Mouse (Mus musculus) embryonic stem cell, embryonic (primary cell): ENCODE results near the gene 1700020A23Rik.

Experiments
- CTCF ChIA-PET, 4 experiments: fragments of 300-600 bp in 2 of 4; fragments of 350-600 bp in 2 of 4; sonication (Branson Sonifier 250); formaldehyde crosslinking; loops; one replicate each; lab custom pipeline; 2022; ENCODE audit warnings: inconsistent platforms in 2 of 4; lab: Charles Lee
- POLR2A ChIA-PET, 4 experiments: fragments of 300-600 bp in 2 of 4; fragments of 350-600 bp in 2 of 4; sonication (Branson Sonifier 250); formaldehyde crosslinking; loops; one replicate each; lab custom pipeline; 2022; ENCODE audit warnings: antibody characterized with exemption in 4 of 4, inconsistent platforms in 1 of 4; lab: Charles Lee

The 1700020A23Rik gene

DNA sequence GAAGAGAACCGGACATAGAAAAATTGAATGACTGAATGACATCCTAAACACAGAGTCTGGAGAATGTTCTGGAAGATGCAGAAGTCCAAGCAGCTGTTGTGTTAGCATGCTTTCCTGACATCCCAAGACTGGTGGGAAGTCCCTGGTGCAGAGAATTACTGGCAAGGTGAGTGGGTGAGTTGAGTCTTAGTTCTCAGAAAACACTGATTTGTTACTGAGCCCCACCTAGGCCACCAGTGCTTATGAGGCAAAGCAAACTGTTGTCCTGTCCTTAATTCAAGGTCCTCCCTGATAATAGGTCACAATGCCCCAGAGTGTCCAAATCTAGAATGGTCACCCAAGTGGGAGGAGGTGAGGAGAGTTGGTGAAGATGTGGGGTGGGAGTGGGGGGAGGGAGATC lies at the start of gene 1700020A23Rik, which contains the start of gene Gm28372:
Gene 1700020A23Rik, plus strand, starts transcription at position 321 of the 400 bp plus-strand sequence.
Gene Gm28372, plus strand, starts transcription at position 301 of the 400 bp plus-strand sequence.
- POLR2A ChIA-PET, result interaction anchor here in 2 of 4 experiments (0.6 to 1.8 kb wide), 3 partner anchors 10 to 124 kb away, joined by 3 to 6 read pairs (median 3); no protein-coding TSS in a partner anchor

DNA sequence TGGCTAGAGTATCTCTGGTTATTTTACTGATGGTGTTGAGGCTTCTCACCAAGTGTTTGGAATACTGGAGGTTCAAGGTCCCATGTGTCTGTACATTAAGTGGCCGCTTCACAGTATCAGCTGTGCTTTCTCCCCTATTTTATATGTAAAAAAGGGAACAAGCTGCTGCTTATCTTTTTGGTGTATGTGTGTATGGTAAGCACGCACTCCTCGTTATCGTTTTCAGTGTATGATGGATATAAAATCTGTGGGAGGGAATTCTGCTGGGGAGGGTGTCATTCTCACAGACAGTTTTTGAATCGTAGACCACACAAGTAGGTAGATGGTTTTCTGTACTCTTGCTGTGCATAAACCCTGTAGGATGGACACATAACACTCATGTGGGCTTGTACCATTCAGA lies 47.5 kb upstream of the 1700020A23Rik start:
- POLR2A ChIA-PET, result interaction anchor here in 1 of 4 experiments (0.9 kb wide), 2 partner anchors 9 to 79 kb away, joined by 3 read pairs; no protein-coding TSS in a partner anchor

More for the DNA sequence above, at the start of gene 1700020A23Rik, which contains the start of gene Gm28372:
- CTCF ChIA-PET, result no interaction called here

DNA sequence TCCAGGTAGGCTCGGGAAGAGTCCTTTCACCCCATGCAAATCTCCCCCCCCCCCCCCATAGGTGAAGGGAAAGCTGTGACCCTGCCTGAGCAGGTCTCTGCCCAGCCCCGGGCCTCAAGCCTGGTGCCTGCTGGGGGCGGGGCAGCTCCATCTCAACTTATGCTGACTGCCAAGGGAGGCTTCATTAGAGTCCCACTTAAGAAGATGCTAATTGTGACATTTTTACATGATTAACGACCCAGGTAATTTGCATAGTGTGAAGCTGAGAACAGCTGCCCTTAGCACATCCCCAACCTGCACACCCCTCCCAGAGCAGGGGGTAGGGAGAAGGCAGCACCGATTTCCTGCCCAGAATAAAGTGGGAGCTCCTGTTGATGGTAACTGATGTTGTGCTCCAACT lies 46.2 kb upstream of the 1700020A23Rik start:
- POLR2A ChIA-PET, result interaction anchor here in 3 of 4 experiments (0.6 to 1.4 kb wide), 9 partner anchors 9 to 305 kb away, joined by 3 to 5 read pairs (median 3); partner anchors contain the start of genes Idh3b (in 2 of the 3), Ddrgk1 (in 1 of the 3), Ebf4 (in 1 of the 3) and Pced1a (in 1 of the 3)
- CTCF ChIA-PET, result interaction anchor here in 2 of 4 experiments (0.6 to 1.0 kb wide), 2 partner anchors 84 to 308 kb away, joined by 6 to 15 read pairs; partner anchors contain the start of gene Nop56 (in 1 of the 2)

More for the DNA sequence above, 47.5 kb upstream of the 1700020A23Rik start:
- CTCF ChIA-PET, result no interaction called here

GRCm38 (mm10) chr2:130362511-130363026 lies 42.5 kb upstream of the 1700020A23Rik start:
- ChIA-PET CTCF (interaction anchor here in 3 of 4 experiments (0.6 to 1.6 kb wide), 18 partner anchors 8 to 200 kb away, joined by 3 to 8 read pairs (median 3); partner anchors contain the start of gene Tmem239 (in 1 of the 3)), POLR2A (interaction anchor here in 3 of 4 experiments (0.6 to 2.8 kb wide), 15 partner anchors 10 to 531 kb away, joined by 3 to 16 read pairs (median 4); partner anchors contain the start of genes Nop56 (in 1 of the 3), Pced1a (in 1 of the 3) and Vps16 (in 1 of the 3))

- CTCF ChIA-PET, result interaction anchor here in 3 of 4 experiments (0.6 to 1.2 kb wide), 6 partner anchors 11 to 72 kb away, joined by 3 to 5 read pairs (median 4); no protein-coding TSS in a partner anchor
- POLR2A ChIA-PET, result interaction anchor here in 2 of 4 experiments (0.9 to 1.7 kb wide), 9 partner anchors 8 to 270 kb away, joined by 3 to 5 read pairs (median 3); partner anchors contain the start of genes Idh3b (in 1 of the 2), Pced1a (in 1 of the 2) and Vps16 (in 1 of the 2)
Observed at GRCm38 (mm10) chr2:130365211-130366094, 39.6 kb upstream of the 1700020A23Rik start.

GRCm38 (mm10) chr2:130367386-130367785 lies 37.7 kb upstream of the 1700020A23Rik start:
- POLR2A ChIA-PET, result no interaction called here
- CTCF ChIA-PET, result no interaction called here

- POLR2A ChIA-PET, result interaction anchor here in 2 of 4 experiments (0.6 to 0.8 kb wide), 2 partner anchors 9 to 118 kb away, joined by 3 read pairs; no protein-coding TSS in a partner anchor
- CTCF ChIA-PET, result interaction anchor here in 1 of 4 experiments (0.7 kb wide), 1 partner anchor 40 kb away, joined by 3 read pairs; no protein-coding TSS in a partner anchor
Observed at GRCm38 (mm10) chr2:130373026-130373425, 32.0 kb upstream of the 1700020A23Rik start.

DNA sequence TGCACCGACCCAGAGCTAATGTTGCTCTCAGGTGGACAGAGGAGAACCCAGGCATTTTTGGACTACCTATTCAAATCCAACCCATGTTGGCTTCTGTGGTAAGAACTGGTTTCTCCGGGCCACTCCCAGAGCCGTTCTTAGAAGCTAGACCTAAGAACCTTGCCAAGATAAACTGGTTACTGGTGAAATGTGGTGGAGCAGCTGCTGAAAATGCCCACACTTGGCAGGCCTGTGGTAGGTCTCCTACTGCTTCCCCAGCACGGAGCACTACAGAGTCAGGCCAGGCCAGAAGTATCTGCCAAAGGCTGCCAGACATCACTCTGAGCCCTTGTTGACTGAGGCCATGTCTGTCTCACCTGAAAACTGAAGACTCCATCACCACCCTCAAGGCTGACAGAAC lies 30.1 kb upstream of the 1700020A23Rik start:
- POLR2A ChIA-PET, result interaction anchor here in 2 of 4 experiments (0.7 to 1.4 kb wide), 6 partner anchors 9 to 22 kb away, joined by 3 to 5 read pairs (median 4); no protein-coding TSS in a partner anchor
- CTCF ChIA-PET, result interaction anchor here in 1 of 4 experiments (1.0 to 1.9 kb wide), 2 partner anchors 9 to 14 kb away, joined by 3 to 8 read pairs; no protein-coding TSS in a partner anchor

GRCm38 (mm10) chr2:130383205-130383604 lies 21.9 kb upstream of the 1700020A23Rik start:
- CTCF ChIA-PET, result interaction anchor here in 1 of 4 experiments (1.3 kb wide), 1 partner anchor 41 kb away, joined by 3 read pairs; the partner anchor contains the start of genes Pced1a and Vps16
- POLR2A ChIA-PET, result no interaction called here

DNA sequence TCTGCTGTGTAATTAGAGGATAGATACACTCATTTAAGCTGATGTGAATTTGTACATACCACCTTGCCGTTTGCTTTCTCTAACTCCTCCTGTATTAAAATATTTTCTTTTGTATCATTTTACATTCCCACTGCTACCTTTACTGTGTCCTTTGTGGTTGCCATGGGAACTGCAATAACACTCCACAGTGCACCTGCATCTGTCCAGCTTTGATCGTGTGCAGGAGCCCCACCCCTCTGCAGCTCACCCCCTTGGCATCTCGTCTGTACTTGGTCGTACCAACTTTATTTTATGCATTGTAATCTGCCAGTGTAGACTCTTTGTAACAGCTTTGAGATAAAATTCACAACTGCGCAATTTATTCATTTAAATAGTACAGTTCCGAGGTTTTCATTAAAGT lies 21.2 kb upstream of the 1700020A23Rik start:
- ChIA-PET POLR2A (interaction anchor here in 2 of 4 experiments (0.9 to 1.0 kb wide), 3 partner anchors 9 to 109 kb away, joined by 3 read pairs; partner anchors contain the start of gene Nop56 (in 1 of the 2)), CTCF (interaction anchor here in 1 of 4 experiments (1.3 kb wide), 1 partner anchor 40 kb away, joined by 3 read pairs; the partner anchor contains the start of genes Pced1a and Vps16)

- CTCF ChIA-PET, result interaction anchor here in 1 of 4 experiments (1.6 kb wide), 1 partner anchor 24 kb away, joined by 3 read pairs; no protein-coding TSS in a partner anchor
- POLR2A ChIA-PET, result interaction anchor here in 1 of 4 experiments (1.5 to 1.6 kb wide), 2 partner anchors 12 to 20 kb away, joined by 3 to 4 read pairs; no protein-coding TSS in a partner anchor
Observed at GRCm38 (mm10) chr2:130386212-130386611, 18.8 kb upstream of the 1700020A23Rik start.

- CTCF ChIA-PET, result interaction anchor here (0.5 to 2.2 kb wide), 45 partner anchors 10 to 867 kb away, joined by 3 to 26 read pairs (median 4); partner anchors contain the start of genes Mrps26 (in 2 of the 4), Pced1a (in 1 of the 4) and Vps16 (in 1 of the 4)
Observed at GRCm38 (mm10) chr2:130388796-130389195, 16.3 kb upstream of the 1700020A23Rik start.

DNA sequence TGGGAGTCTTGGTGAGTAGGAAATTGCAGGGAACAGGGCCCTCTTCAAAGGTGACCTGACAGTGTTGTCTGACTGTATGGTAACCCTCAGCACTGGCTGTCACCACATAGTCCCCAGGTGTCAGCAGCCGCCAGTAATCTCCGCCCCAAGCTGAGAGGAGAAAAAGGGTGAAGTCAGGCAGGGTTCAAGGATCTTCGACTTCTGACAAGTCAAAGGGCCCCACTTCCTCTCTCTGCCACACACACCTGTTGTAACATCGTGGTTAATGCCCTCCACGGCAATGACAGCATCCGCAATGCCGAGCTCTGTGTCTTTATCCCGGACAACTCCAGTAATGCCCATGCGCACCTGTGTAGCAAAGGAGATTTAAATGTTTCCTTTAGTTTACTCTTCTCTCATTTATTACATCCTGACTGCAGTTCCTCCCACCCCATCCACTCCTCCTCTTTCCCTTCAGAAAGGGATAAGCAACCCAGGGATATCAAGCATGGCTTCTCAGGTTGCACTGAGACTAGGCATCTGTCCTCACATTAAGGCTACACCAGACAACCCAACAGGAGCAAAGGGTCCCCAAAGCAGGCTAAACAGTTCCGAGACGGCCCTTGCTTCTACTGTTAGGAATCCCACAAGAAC lies 13.9 kb upstream of the 1700020A23Rik start:
- ChIA-PET POLR2A (interaction anchor here in 2 of 4 experiments (0.7 to 1.4 kb wide), 6 partner anchors 15 to 273 kb away, joined by 3 to 5 read pairs (median 4); partner anchors contain the start of genes Ddrgk1 (in 1 of the 2), Nop56 (in 1 of the 2) and Tmem239 (in 1 of the 2)), CTCF (interaction anchor here in 1 of 4 experiments (0.6 to 1.0 kb wide), 2 partner anchors 16 to 954 kb away, joined by 3 to 4 read pairs; partner anchors contain the start of gene Tmem239)

More at GRCm38 (mm10) chr2:130388796-130389195, 16.3 kb upstream of the 1700020A23Rik start:
- POLR2A ChIA-PET, result interaction anchor here in 3 of 4 experiments (0.6 to 2.0 kb wide), 9 partner anchors 14 to 113 kb away, joined by 3 to 5 read pairs (median 4); no protein-coding TSS in a partner anchor

- CTCF ChIA-PET, result no interaction called here
- POLR2A ChIA-PET, result interaction anchor here in 1 of 4 experiments (0.7 kb wide), 1 partner anchor 102 kb away, joined by 4 read pairs; no protein-coding TSS in a partner anchor
Observed at GRCm38 (mm10) chr2:130392836-130393235, 12.2 kb upstream of the 1700020A23Rik start.

DNA sequence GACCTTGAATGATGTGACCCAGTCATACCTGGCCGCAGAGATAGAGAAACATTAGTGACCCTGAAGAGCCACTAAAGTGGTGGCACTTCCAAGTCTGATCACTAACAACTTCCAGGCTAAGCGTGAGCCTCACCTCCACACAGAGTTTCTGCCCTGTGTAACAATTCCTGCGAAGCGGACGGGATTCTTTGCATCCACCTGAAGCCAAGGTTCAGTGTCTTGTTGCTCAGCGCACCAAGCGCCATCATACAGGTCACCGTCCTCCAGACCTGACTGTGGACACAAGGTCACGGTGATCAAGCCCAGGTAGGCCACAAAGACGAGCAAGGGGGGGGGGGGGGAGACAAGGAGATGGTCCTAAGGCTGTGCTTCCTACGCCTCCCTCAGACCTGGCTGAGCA lies 9.4 kb upstream of the 1700020A23Rik start:
- CTCF ChIA-PET, result no interaction called here
- POLR2A ChIA-PET, result interaction anchor here in 1 of 4 experiments (1.3 kb wide), 1 partner anchor 10 kb away, joined by 6 read pairs; the partner anchor contains the start of genes 1700020A23Rik, Gm28372 and Tmem239
